Mouse (Mus musculus) liver, adult 2 months (tissue): ENCODE data around the gene Fbxl5. TPM values are rescaled to one million over a fixed set of nuclear protein-coding genes. Genes with fewer than 3 reads are reported as not detected.

ENCODE experiments used
- DNase-seq: peaks from one replicate; pipeline ENCODE4 v3.0.0-alpha.2; 2011; ENCODE audit warnings: low read depth, low spot score; ENCODE audit errors: extremely low read depth
- H3K27ac ChIP-seq: fragments of 200-500 bp; replicated peaks from 2 replicates; pipeline ENCODE4 v1.5.1; 2012; ENCODE audit warnings: low read depth, mild to moderate bottlenecking, control low read depth, inconsistent platforms, low read length; ENCODE audit not compliant: insufficient read depth
- H3K27me3 ChIP-seq: fragments of 200-500 bp; 2 replicates; pipeline ENCODE4 v1.6.1; 2012; ENCODE audit warnings: mild to moderate bottlenecking, moderate library complexity, low read length, inconsistent platforms; ENCODE audit not compliant: control insufficient read depth, insufficient read depth
- H3K36me3 ChIP-seq: fragments of 200-500 bp; 2 replicates; pipeline ENCODE4 v1.6.1; 2012; ENCODE audit warnings: low read length, inconsistent platforms; ENCODE audit not compliant: control insufficient read depth, insufficient read depth
- H3K4me1 ChIP-seq: fragments of 200-500 bp; 2 replicates; pipeline ENCODE4 v1.6.1; 2011; ENCODE audit warnings: low read length; ENCODE audit not compliant: control insufficient read depth, insufficient read depth
- H3K4me3 ChIP-seq: fragments of 200-500 bp; 2 replicates; pipeline ENCODE4 v1.5.1; 2011; ENCODE audit warnings: low read depth, mild to moderate bottlenecking, control low read depth, low read length, moderate library complexity; ENCODE audit not compliant: insufficient read depth
- H3K79me2 ChIP-seq: fragments of 200-500 bp; 2 replicates; pipeline ENCODE4 v1.6.1; 2012; ENCODE audit warnings: inconsistent platforms, mild to moderate bottlenecking, low read length, moderate library complexity; ENCODE audit not compliant: control insufficient read depth, insufficient read depth
- H3K9ac ChIP-seq: fragments of 200-500 bp; 2 replicates; pipeline ENCODE4 v1.6.1; 2012; ENCODE audit warnings: low read depth, mild to moderate bottlenecking, control low read depth, inconsistent platforms, low read length
- CTCF ChIP-seq: fragments of 200-500 bp; IDR thresholded peaks from 2 replicates; pipeline ENCODE4 v1.5.1; 2011; ENCODE audit warnings: low read depth, low read length, control low read depth
- POLR2A ChIP-seq: fragments of 200-500 bp; IDR thresholded peaks from 2 replicates; pipeline ENCODE4 v1.6.1; 2011; ENCODE audit warnings: low read length, control low read depth; ENCODE audit not compliant: insufficient read depth; ENCODE audit errors: extremely low read depth
- WGBS: fragments of 180-500 bp; shearing (Covaris S2); methylation state at CpG from one replicate; pipeline ENCODE4 v1.1.7; 2018; 5-methylcytosine and 5-hydroxymethylcytosine counted together
- polyA plus RNA-seq: library from polyadenylated mRNA; depleted of rRNA; stranded (reverse); fragments of >200 nt; gene quantifications from 2 replicates; pipeline ENCODE4 v1.2.3, GENCODE M21; 2012
- total RNA-seq: library from RNA; depleted of rRNA; stranded (reverse); fragments of >200 nt; gene quantifications from 2 replicates; pipeline ENCODE4 v1.2.3, GENCODE M21; 2014

Gene Fbxl5
- total and polyA plus RNA-seq, 2 experiments, result 17.4 to 41.8 TPM

DNA sequence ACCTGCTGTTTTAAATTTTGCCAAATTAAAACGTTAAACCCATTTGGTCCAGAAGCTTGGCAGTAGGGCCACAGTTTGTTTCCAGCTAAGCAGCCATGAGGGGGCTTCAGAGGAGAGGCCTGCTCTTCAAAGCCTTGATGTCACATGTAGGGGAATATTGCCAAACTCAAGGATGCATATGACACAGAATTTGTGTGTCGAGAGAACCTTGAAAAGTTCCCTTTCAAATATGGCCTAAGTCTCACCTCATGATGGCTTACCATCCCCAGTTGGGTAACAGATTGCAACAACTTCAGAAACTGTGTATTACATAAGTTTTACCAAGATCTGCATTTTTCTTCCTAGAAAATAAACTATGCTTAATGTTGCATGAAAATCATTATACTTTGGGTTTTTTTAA lies 5.4 kb upstream of the Fbxl5 start:
- no peak overlapping the region for H3K9ac ChIP-seq
- TF ChIP-seq CTCF (no peak), POLR2A (no peak)
- H3K27me3 ChIP-seq, result no peaks in the 10 kb centered on the region
- no peaks in the 10 kb centered on the region for H3K36me3 ChIP-seq
- H3K4me1 ChIP-seq, result no peaks in the 10 kb centered on the region
- WGBS, result 81% methylated on average over 2 of the region's 2 CpGs
- no peak overlapping the region for H3K27ac ChIP-seq
- DNase-seq, result no peak
- no peaks in the 10 kb centered on the region for H3K79me2 ChIP-seq
- no peak overlapping the region for H3K4me3 ChIP-seq

- Histone ChIP-seq H3K27me3 (no peaks in the 10 kb centered on the region; the same call in 1 of the 2 replicates), H3K79me2 (no peaks in the 10 kb centered on the region), H3K4me1 (no peaks in the 10 kb centered on the region), H3K9ac (no peak overlapping the region), H3K36me3 (no peaks in the 10 kb centered on the region), H3K4me3 (no peak overlapping the region), H3K27ac (no peak overlapping the region)
- WGBS, result 86% methylated on average over 3 of the region's 3 CpGs
- no peak for DNase-seq
- TF ChIP-seq POLR2A (no peak), CTCF (no peak)
These were observed 3.1 kb upstream of the Fbxl5 start for GRCm38 (mm10) chr5:43824580-43824979.

GRCm38 (mm10) chr5:43822824-43823223 lies 1.4 kb upstream of the Fbxl5 start:
- Histone ChIP-seq H3K4me3 (no peak overlapping the region), H3K27me3 (no peaks in the 10 kb centered on the region; the same call in 1 of the 2 replicates), H3K9ac (no peak overlapping the region), H3K4me1 (no peaks in the 10 kb centered on the region), H3K36me3 (no peaks in the 10 kb centered on the region), H3K27ac (no peak overlapping the region), H3K79me2 (no peaks in the 10 kb centered on the region)
- DNase-seq, result no peak
- TF ChIP-seq CTCF (no peak), POLR2A (no peak)
- WGBS, result 55% methylated on average over 3 of the region's 3 CpGs

GRCm38 (mm10) chr5:43822199-43822598 lies 761 bp upstream of the Fbxl5 start:
- Histone ChIP-seq H3K4me3 (no peak overlapping the region), H3K79me2 (no peaks in the 10 kb centered on the region), H3K27ac (no peak overlapping the region), H3K27me3 (no peaks in the 10 kb centered on the region; the same call in 1 of the 2 replicates), H3K36me3 (no peaks in the 10 kb centered on the region), H3K4me1 (no peaks in the 10 kb centered on the region), H3K9ac (no peak overlapping the region)
- no peak for DNase-seq
- 96% methylated on average over 8 of the region's 8 CpGs for WGBS
- no peak for TF ChIP-seq POLR2A
- TF ChIP-seq CTCF, result no peak

- Histone ChIP-seq H3K36me3 (no peaks in the 10 kb centered on the region), H3K4me1 (no peaks in the 10 kb centered on the region), H3K9ac (no peak overlapping the region), H3K27me3 (no peaks in the 10 kb centered on the region; the same call in 1 of the 2 replicates), H3K27ac (no peak overlapping the region), H3K79me2 (no peaks in the 10 kb centered on the region), H3K4me3 (no peak overlapping the region)
- no peak for TF ChIP-seq CTCF
- TF ChIP-seq POLR2A, result no peak
- WGBS, result 49% methylated on average over 11 of the region's 11 CpGs
- no peak for DNase-seq
These were observed 653 bp downstream of the Fbxl5 start for GRCm38 (mm10) chr5:43820785-43821184.

GRCm38 (mm10) chr5:43818695-43819094 lies 2.7 kb downstream of the Fbxl5 start, which contains the start of gene Bst1:
Gene Bst1 (plus strand): TSS chr5:43818885.
- WGBS, result 70% methylated on average over 12 of the region's 12 CpGs
- Histone ChIP-seq H3K27me3 (no peaks in the 10 kb centered on the region; the same call in 1 of the 2 replicates), H3K36me3 (no peaks in the 10 kb centered on the region), H3K9ac (no peak within 1 kb of the TSS), H3K4me3 (no peak within 1 kb of the TSS), H3K79me2 (no peaks in the 10 kb centered on the region), H3K4me1 (no peaks in the 10 kb centered on the region), H3K27ac (no peak within 1 kb of the TSS)
- no peak for TF ChIP-seq POLR2A
- TF ChIP-seq CTCF, result no peak
- DNase-seq, result no peak
